Mouse (Mus musculus) forebrain, embryonic 12.5 days (tissue): ENCODE data around the gene Erc2. TPM values are rescaled to one million over a fixed set of nuclear protein-coding genes. Genes with fewer than 3 reads are reported as not detected.
"Not testable (repeated sequence)": the region's sequence is repeated elsewhere in the genome, so short reads cannot be mapped to it uniquely, and the experiment has no call there.

ENCODE experiments used
- ATAC-seq: fragments of 200-750 bp; cut with Nextera tagmentation; 2 replicates; pipeline ENCODE4 v1.8.0; 2017; ENCODE audit warnings: moderate TSS enrichment; ENCODE audit not compliant: low FRiP score
- H3K27ac ChIP-seq: fragments of 300-500 bp; sonication (generic); 2 replicates; pipeline ENCODE4 v1.5.1; 2016; ENCODE audit warnings: mild to moderate bottlenecking
- H3K27me3 ChIP-seq: fragments of 300-500 bp; sonication (generic); 2 replicates; pipeline ENCODE4 v1.6.1; 2016; ENCODE audit warnings: mild to moderate bottlenecking
- H3K36me3 ChIP-seq: fragments of 300-500 bp; sonication (generic); replicated peaks from 2 replicates; pipeline ENCODE4 v1.6.1; 2016; ENCODE audit warnings: mild to moderate bottlenecking
- H3K4me1 ChIP-seq: fragments of 300-500 bp; sonication (generic); 2 replicates; pipeline ENCODE4 v1.6.1; 2016
- H3K4me2 ChIP-seq: fragments of 300-500 bp; sonication (generic); 2 replicates; pipeline ENCODE4 v1.6.1; 2016; ENCODE audit warnings: mild to moderate bottlenecking, moderate library complexity
- H3K4me3 ChIP-seq: fragments of 300-500 bp; sonication (generic); replicated peaks from 2 replicates; pipeline ENCODE4 v1.5.1; 2016; ENCODE audit warnings: mild to moderate bottlenecking
- H3K9ac ChIP-seq: fragments of 300-500 bp; sonication (generic); 2 replicates; pipeline ENCODE4 v1.6.1; 2016; ENCODE audit warnings: mild to moderate bottlenecking
- H3K9me3 ChIP-seq: fragments of 300-500 bp; sonication (generic); 2 replicates; pipeline ENCODE4 v1.6.1; 2016
- WGBS: fragments of 180-500 bp; shearing (Covaris S2); methylation state at CpG from one replicate; pipeline ENCODE4 v1.1.7; 2016; 5-methylcytosine and 5-hydroxymethylcytosine counted together
- polyA plus RNA-seq: library from polyadenylated mRNA; unstranded; fragments of >200 nt; fragmentation: Nextera tagmentation; extraction: Ambion mirVana; gene quantifications from 2 replicates; pipeline ENCODE4 v1.2.1, GENCODE M21; 2016

Erc2 gene
- polyA plus RNA-seq, result 29.2 and 31.7 TPM in 2 replicates

DNA sequence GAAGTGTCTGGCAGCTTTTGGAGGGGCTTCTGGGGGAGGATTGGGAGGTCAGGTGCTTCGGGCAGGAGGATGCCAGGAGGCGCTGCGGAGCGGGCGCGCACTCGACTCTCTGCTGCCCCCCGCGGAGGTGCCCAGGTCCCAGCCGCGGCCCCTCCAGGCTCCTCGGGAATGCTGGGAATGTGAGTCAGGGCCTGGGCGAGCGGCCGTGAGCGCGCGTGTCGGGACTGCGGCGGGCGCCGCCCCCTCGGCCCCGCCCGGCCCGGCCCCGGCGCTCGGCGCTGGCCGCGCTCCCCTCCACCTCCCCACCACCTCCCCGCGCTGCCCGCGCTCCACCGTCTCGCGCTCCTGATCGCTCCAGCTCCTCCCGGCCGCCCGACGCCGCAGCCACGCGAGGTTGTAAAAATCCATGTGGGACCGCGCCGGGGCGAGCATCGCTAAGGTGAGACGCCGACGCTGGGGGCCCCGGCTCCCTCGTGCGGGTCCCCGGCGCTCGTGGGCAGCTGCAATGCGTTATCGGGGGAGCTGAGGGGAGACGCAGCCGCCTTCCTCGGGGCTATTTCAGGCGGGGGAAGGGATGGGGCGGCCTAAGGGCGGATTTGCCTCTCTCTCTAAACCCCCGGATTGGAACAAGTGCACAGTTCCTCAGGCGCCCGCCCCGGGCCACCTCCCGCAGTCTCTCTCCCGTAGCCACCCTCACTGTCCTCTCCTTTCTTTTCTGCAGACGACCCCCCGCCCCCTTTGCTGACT, at the start of gene Erc2:
TSS of gene Erc2 (plus strand) at position 253 of the 747 bp plus-strand sequence.
- WGBS, result under 1% methylated on average over 59 of the region's 78 CpGs
- peak; percentile 96 for ATAC-seq
- peak within 1 kb of the TSS; percentile 83 for H3K27ac ChIP-seq
- H3K4me1 ChIP-seq, result peaks cover 13% of the 10 kb centered on the region; the same call in 1 of the 2 replicates
- no peaks in the 10 kb centered on the region for H3K27me3 ChIP-seq
- H3K9ac ChIP-seq, result peak within 1 kb of the TSS; percentile 82
- H3K36me3 ChIP-seq, result no peaks in the 10 kb centered on the region
- no peaks in the 10 kb centered on the region for H3K9me3 ChIP-seq
- peak within 1 kb of the TSS; percentile 93 for H3K4me2 ChIP-seq
- peak within 1 kb of the TSS; percentile 75 for H3K4me3 ChIP-seq

DNA sequence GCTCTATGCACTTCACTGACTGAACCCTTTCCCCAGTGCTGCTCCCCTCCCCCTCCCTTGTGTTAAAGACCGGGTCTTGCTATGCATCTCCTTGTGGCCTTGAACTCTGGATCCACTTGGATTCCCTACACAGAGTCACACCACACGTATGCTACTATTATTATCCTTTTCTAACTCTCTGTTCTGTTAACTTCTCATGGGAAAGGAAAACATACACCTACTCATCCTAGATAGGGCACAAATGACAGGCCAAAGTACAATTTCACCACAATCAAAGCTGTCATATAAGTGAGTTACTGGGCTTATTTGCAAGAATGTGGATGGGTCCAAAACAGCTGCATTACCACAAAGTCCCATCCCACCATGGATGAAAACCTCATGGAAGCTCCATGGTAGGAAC, 43.8 kb upstream of the Erc2 start:
- ATAC-seq, result no peak
- Histone ChIP-seq H3K27me3 (no peaks in the 10 kb centered on the region), H3K9ac (no peak overlapping the region), H3K36me3 (no peaks in the 10 kb centered on the region), H3K4me2 (no peak overlapping the region), H3K9me3 (no peaks in the 10 kb centered on the region; the same call in 1 of the 2 replicates), H3K4me1 (no peaks in the 10 kb centered on the region), H3K27ac (no peak overlapping the region), H3K4me3 (no peak overlapping the region)
- 95% methylated on average over 2 of the region's 2 CpGs for WGBS

DNA sequence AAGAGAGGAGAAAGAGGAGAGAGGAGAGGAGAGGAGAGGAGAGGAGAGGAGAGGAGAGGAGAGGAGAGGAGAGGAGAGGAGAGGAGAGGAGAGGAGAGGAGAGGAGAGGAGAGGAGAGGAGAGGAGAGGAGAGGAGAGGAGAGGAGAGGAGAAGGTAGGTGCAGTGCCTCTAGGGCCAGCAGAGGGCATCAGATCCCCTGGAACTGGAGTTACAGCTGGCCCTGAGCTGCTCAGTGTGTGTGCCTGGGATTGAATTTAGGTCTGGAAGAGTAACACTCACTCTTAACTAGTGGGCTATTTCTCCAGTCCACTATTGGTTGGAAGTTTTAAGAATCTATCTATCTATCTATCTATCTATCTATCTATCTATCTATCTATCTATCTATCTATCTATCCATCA, 32.6 kb upstream of the Erc2 start:
- H3K9ac ChIP-seq, H3K4me1 ChIP-seq, H3K27me3 ChIP-seq, H3K4me2 ChIP-seq, ATAC-seq, H3K4me3 ChIP-seq, H3K9me3 ChIP-seq, H3K27ac ChIP-seq, H3K36me3 ChIP-seq: not testable (repeated sequence)

DNA sequence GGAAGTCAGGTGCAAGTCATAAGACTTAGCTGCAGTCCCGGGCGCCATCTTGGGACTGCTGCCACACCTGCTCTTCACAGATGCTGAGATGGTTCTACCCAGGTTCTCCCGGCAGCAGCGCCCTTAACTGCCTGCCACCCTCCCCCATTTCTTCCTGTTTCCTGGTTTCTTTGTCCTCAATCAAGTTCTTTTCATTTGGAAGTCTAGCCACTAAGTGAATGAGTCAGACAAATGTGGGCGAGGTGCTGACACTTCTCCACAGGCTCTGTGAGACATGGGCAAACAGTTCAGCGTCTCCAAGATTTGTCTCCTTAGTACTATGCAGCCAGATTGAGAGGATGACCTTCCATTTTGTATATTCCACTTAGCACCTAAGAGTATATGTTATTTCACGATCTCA, 30.1 kb upstream of the Erc2 start:
- H3K27me3 ChIP-seq, result no peaks in the 10 kb centered on the region
- WGBS, result 90% methylated on average over 7 of the region's 7 CpGs
- no peak overlapping the region for H3K9ac ChIP-seq
- no peak overlapping the region for H3K4me3 ChIP-seq
- no peak for ATAC-seq
- no peaks in the 10 kb centered on the region for H3K9me3 ChIP-seq
- no peaks in the 10 kb centered on the region for H3K4me1 ChIP-seq
- H3K27ac ChIP-seq, result no peak overlapping the region
- no peak overlapping the region for H3K4me2 ChIP-seq
- H3K36me3 ChIP-seq, result no peaks in the 10 kb centered on the region

DNA sequence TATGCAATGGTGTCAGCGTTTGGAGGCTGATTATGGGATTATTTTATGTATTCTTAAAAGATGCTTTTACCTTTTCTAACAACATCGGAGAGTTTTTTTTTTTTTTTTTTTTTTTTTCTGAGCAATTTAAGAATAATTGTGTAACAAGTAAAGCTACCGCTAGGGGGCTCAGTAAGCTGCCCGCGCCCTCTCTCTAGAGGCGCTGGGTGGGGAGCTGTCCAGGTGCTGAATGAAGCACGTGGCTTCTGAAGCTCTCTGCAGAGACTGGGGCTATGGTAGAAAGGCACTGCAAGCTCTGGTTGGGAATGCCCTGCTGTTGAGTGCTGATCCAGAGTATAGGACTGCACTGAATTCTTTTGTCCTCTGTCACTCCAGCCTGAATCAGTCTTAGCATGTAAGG, 26.0 kb upstream of the Erc2 start:
- Histone ChIP-seq H3K27ac (no peak overlapping the region), H3K4me2 (no peak overlapping the region), H3K9ac (no peak overlapping the region), H3K4me1 (no peaks in the 10 kb centered on the region), H3K27me3 (no peaks in the 10 kb centered on the region), H3K4me3 (no peak overlapping the region), H3K9me3 (no peaks in the 10 kb centered on the region), H3K36me3 (no peaks in the 10 kb centered on the region)
- peak; percentile 73; the same call in 1 of the 2 replicates for ATAC-seq
- 4% methylated on average over 7 of the region's 7 CpGs for WGBS

DNA sequence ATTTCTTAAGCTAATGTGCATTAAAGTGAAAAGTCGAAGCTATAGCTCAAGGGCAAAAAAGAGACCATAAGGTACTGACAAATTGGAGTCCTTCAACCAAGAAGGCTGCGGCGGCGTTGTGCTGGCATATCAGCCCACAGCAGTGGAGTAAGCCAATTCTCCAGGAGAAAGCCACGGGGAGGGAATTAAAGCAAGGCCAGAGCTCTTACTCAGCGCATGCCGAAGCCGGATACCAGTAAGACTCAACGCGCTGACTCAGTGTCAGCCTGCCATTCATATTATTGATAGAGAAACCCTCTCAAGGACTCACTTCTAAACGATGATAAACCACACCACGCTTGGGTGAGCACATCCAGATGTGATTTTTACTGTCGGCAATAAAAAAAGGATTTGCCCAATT, 20.1 kb upstream of the Erc2 start:
- no peak overlapping the region for H3K27ac ChIP-seq
- ATAC-seq, result no peak
- no peak overlapping the region for H3K9ac ChIP-seq
- H3K27me3 ChIP-seq, result no peaks in the 10 kb centered on the region
- no peak overlapping the region for H3K4me2 ChIP-seq
- no peaks in the 10 kb centered on the region for H3K36me3 ChIP-seq
- no peak overlapping the region for H3K4me3 ChIP-seq
- H3K9me3 ChIP-seq, result no peaks in the 10 kb centered on the region
- no peaks in the 10 kb centered on the region for H3K4me1 ChIP-seq
- WGBS, result 83% methylated on average over 13 of the region's 13 CpGs

DNA sequence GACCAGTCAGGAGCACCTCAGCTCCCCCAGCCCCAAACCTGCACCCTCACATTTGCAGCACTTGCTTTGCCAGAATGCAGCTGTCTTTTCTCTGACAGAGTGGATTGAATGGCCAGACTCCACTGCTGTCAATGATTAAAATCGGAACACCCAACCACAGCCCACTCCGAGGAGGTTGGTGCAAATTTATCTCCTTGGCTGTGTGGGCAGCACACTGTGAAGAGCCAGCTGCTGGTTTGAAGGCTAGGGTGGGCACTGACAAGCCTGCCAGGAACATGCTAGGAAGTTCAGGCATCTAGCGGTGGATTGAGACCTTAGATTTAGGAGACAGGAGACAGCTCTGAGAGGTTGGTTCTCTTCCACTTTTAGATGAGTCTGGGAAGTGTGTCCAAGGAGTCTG, 14.8 kb upstream of the Erc2 start:
- Histone ChIP-seq H3K4me3 (no peak overlapping the region), H3K27me3 (no peaks in the 10 kb centered on the region), H3K36me3 (no peaks in the 10 kb centered on the region), H3K9ac (no peak overlapping the region), H3K4me2 (no peak overlapping the region), H3K27ac (no peak overlapping the region), H3K9me3 (no peaks in the 10 kb centered on the region), H3K4me1 (no peaks in the 10 kb centered on the region)
- WGBS, result 85% methylated on average over 3 of the region's 3 CpGs
- ATAC-seq, result no peak

DNA sequence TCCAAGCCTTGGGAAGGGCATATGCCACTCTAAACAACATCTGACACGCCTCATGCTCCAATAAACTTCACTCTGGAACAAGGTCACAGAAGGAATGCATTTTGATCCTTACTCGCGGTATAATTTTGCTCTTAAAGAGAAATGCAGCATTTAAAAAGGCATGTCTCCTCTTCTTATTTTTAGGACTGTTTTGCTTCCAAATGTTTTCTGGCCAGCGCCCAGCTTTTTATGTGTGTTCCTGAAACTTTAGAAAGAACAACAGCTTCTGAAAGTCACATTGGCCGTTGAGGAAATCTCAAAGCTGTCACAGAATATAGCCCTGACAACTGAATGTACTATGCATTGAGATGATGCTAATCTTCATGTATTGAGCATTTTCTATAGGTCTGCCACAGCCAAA, 8.5 kb upstream of the Erc2 start:
- Histone ChIP-seq H3K9me3 (no peaks in the 10 kb centered on the region), H3K9ac (no peak overlapping the region), H3K27ac (no peak overlapping the region), H3K4me3 (no peak overlapping the region), H3K27me3 (no peaks in the 10 kb centered on the region), H3K4me2 (no peak overlapping the region), H3K4me1 (no peaks in the 10 kb centered on the region), H3K36me3 (no peaks in the 10 kb centered on the region)
- ATAC-seq, result no peak
- WGBS, result 77% methylated on average over 5 of the region's 5 CpGs

DNA sequence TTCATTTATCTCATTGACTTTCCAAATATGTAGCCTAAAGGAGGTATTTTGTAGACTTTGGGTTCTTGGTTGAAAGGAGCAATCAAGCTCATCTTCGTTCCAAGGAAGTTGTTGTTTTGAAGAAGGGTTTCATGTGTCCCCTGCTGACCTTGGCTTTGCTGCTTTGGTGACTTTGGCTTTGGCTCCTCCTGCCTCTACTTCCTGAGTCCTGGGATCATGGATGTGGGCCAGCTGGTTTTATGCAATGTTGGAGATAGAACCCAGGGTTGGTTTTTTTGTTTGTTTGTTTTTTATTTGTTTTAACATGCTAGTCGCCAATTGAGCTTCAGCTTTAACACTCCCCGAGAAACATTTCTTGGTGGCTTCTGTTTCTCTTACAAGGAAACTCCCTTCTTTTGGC, 4.9 kb upstream of the Erc2 start:
- Histone ChIP-seq H3K4me3 (no peak overlapping the region), H3K36me3 (no peaks in the 10 kb centered on the region), H3K9me3 (no peaks in the 10 kb centered on the region), H3K4me2 (no peak overlapping the region), H3K27ac (no peak overlapping the region), H3K4me1 (0 out of 2 replicates have a peak, but pooled peaks cover 3% of the 10 kb centered on the region), H3K27me3 (no peaks in the 10 kb centered on the region), H3K9ac (no peak overlapping the region)
- no peak for ATAC-seq
- WGBS, result 89% methylated on average over 3 of the region's 3 CpGs

DNA sequence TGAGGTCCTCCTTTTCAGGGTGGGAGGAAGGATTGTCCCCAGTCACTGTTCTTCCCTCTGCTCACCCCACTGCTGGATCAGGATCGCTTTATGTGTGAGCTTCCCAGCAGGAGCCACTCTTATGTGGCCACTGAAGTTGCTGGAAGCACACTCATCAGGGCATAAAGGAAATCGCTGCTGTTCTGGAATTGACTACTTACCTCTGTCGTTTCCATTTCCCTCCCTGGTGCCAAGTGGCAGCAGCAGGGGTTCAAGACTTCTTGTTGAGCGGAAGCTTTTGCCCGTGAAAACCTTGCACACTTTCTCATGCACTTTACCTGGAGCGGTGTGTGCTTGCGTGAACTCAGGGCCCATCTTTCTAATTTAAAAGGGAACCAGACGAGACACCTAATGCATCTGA, 652 bp upstream of the Erc2 start:
- H3K36me3 ChIP-seq, result no peaks in the 10 kb centered on the region
- peak overlapping the region; percentile 75 for H3K4me3 ChIP-seq
- no peak for ATAC-seq
- no peaks in the 10 kb centered on the region for H3K27me3 ChIP-seq
- WGBS, result 42% methylated on average over 8 of the region's 8 CpGs
- peaks cover 13% of the 10 kb centered on the region; the same call in 1 of the 2 replicates for H3K4me1 ChIP-seq
- H3K27ac ChIP-seq, result no peak overlapping the region
- peak overlapping the region; percentile 93 for H3K4me2 ChIP-seq
- no peaks in the 10 kb centered on the region for H3K9me3 ChIP-seq
- no peak overlapping the region for H3K9ac ChIP-seq

DNA sequence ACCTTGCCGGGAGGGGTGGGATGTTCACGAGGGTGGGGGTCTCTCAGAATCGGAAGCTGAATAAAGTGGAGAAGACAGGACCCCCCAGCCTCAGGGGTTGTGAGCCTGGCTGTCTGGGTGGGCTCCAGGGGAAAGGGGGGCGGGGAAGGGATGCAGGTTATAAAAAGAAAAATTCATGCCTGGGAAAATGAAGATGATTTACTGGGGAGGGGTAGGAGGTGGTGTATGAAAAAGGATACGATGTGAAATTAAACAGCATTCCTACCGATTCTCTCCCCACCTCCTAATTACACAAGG, 643 bp downstream of the Erc2 start:
- H3K36me3 ChIP-seq, result no peaks in the 10 kb centered on the region
- H3K9me3 ChIP-seq, result no peaks in the 10 kb centered on the region
- H3K27me3 ChIP-seq, result no peaks in the 10 kb centered on the region
- peak overlapping the region; percentile 83 for H3K27ac ChIP-seq
- ATAC-seq, result peak; percentile 18
- H3K4me1 ChIP-seq, result peaks cover 13% of the 10 kb centered on the region; the same call in 1 of the 2 replicates
- WGBS, result under 1% methylated on average over 6 of the region's 6 CpGs
- peak overlapping the region; percentile 75 for H3K4me3 ChIP-seq
- H3K9ac ChIP-seq, result peak overlapping the region; percentile 82
- H3K4me2 ChIP-seq, result peak overlapping the region; percentile 93

DNA sequence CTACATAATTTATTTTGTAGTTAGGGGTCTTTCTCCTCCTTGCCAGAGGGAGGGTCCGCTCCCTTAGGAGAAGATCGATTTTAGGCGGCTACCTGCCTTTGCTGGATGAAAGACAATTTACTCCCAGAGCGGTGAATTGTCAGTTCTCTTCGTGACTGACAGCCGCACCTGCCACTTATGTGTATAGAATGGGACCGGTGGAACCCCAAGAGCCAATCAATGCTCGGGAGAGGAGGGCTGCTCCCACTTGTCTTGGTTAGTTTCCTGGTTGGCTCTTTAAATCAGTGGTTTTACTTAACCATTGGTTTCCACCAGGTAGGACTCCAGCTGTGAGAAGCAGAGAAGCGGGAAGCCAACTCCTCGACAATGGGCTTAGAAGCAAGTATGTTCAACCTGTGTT, 1.1 kb downstream of the Erc2 start:
- H3K4me2 ChIP-seq, result peak overlapping the region; percentile 93
- 3% methylated on average over 10 of the region's 10 CpGs for WGBS
- no peaks in the 10 kb centered on the region for H3K36me3 ChIP-seq
- peaks cover 13% of the 10 kb centered on the region; the same call in 1 of the 2 replicates for H3K4me1 ChIP-seq
- 0 out of 2 replicates have a peak overlapping the region, but pooled peaks have one; percentile 9 for H3K27ac ChIP-seq
- no peaks in the 10 kb centered on the region for H3K9me3 ChIP-seq
- peak overlapping the region; percentile 82 for H3K9ac ChIP-seq
- peak; percentile 77 for ATAC-seq
- H3K4me3 ChIP-seq, result peak overlapping the region; percentile 75
- H3K27me3 ChIP-seq, result no peaks in the 10 kb centered on the region

DNA sequence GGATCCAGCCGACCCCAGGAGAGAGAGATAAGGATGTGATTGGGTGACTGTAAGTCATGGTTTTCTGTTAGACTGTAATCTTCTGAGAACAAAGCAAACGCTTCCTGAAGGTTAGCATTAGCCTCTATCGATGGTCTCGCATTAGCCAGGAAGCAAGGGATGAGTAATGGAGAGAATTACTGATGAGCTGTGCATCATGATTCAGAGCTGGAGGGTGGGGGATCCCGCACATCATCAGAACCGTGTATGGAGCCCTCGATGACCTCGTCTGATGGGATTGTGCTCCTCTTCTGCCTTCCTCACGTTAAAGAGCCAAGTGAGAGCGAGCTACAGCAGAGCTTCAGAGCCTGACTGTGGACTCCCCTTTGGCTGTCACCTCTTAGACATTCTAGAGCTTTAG, 6.5 kb downstream of the Erc2 start:
- WGBS, result 78% methylated on average over 10 of the region's 10 CpGs
- Histone ChIP-seq H3K36me3 (no peaks in the 10 kb centered on the region), H3K4me3 (no peak overlapping the region), H3K27ac (no peak overlapping the region), H3K4me2 (no peak overlapping the region), H3K27me3 (no peaks in the 10 kb centered on the region), H3K9ac (no peak overlapping the region), H3K4me1 (peaks cover 18% of the 10 kb centered on the region), H3K9me3 (no peaks in the 10 kb centered on the region)
- ATAC-seq, result no peak
